Mouse (Mus musculus): ENCODE data around the gene Timm8a2.

GRCm38 (mm10) chr14:122035860-122036259, 1.4 kb downstream of the Timm8a2 start:
- TF ChIP-seq CTCF (IDR thresholded peaks at IDR 0.05; ENCODE audit: extremely low read depth, insufficient read depth, low read length): no peak
- no peak for TF ChIP-seq POLR2A (IDR thresholded peaks at IDR 0.05; ENCODE audit: extremely low read depth, insufficient read depth, low read length)

Measured in cortical plate, adult 2 months (tissue).